ENCODE assay signal across 9 mouse cellular contexts in genomic region chr6:82997511-82998102, GRCm38 (mm10). TPM values are rescaled to one million over a fixed set of nuclear protein-coding genes. Genes with fewer than 3 reads are reported as not detected.
DNase-seq lines count a peak whose midpoint lies in the region.
"Had no signal": no experiment of that assay in that cellular context is flagged by ENCODE, and none has a peak within 500 bp of the region (broad histone marks: within the 10 kb centered on the region; RNA-seq: fewer than 3 reads in every experiment).

No protein-coding gene starts in this region.

- DNase-seq in layer of hippocampus, adult 9-10 months (ENCODE audit: low spot score): peak; percentile 33
- no peak for DNase-seq in layer of hippocampus, adult 8-10 months (ENCODE audit: low spot score in 2 of 2)
- DNase-seq in adrenal gland, postnatal 36 days: peak; percentile 39 to 70
- peak; percentile 61 to 75 for DNase-seq in heart, adult 18-20 months
- peak; percentile 75 for DNase-seq in kidney, postnatal 10 days
- peak; percentile 52 to 76 for DNase-seq in lung, postnatal 4 days
- DNase-seq in ovary, postnatal 14 days (ENCODE audit: low spot score): no peak
- DNase-seq in cerebellum, adult 18-20 months: no peak

RNA-seq across cellular contexts. Expression of gene Dok1, which starts 35.7 kb away (rescaled TPM):
- total RNA-seq in layer of hippocampus, adult 8-10 months (2022): 1 to 10 TPM; 3.3 to 7.4 (median 5.0) TPM
- 10 to 100 TPM in 1 of 2 experiments, 1 to 10 TPM in 1; 9.9 to 13.8 TPM for total RNA-seq in adrenal gland, postnatal 36 days (2021)
- total RNA-seq in heart, adult 18-20 months (2021): 1 to 10 TPM; 2.7 to 4.7 TPM

RNA-seq across cellular contexts. Expression of gene Loxl3, which starts 36.4 kb away (rescaled TPM):
- 1 to 10 TPM; 2.5 to 4.7 (median 3.2) TPM for total RNA-seq in layer of hippocampus, adult 8-10 months (2022)
- 1 to 10 TPM; 3.3 to 3.5 TPM for total RNA-seq in adrenal gland, postnatal 36 days (2021)
- 1 to 10 TPM; 1.7 to 2.3 TPM for total RNA-seq in heart, adult 18-20 months (2021)

RNA-seq across cellular contexts. Expression of gene M1ap, which starts 50.9 kb away (rescaled TPM):
- under 1 TPM in 2 of 4 experiments, not detected in 2; 0.18 to 0.23 TPM for total RNA-seq in layer of hippocampus, adult 8-10 months (2022)
- under 1 TPM in 1 of 2 experiments, not detected in 1; 0.13 TPM for total RNA-seq in adrenal gland, postnatal 36 days (2021)
- total RNA-seq in heart, adult 18-20 months (2021): under 1 TPM in 1 of 2 experiments, not detected in 1; 0.36 TPM
- total RNA-seq: adrenal gland, adult 18-20 months had no signal

RNA-seq across cellular contexts. Expression of gene Aup1, which starts 56.7 kb away (rescaled TPM):
- 100 to 1,000 TPM; 123 to 153 (median 136) TPM for total RNA-seq in layer of hippocampus, adult 8-10 months (2022)
- 100 to 1,000 TPM; 173 to 185 TPM for total RNA-seq in adrenal gland, postnatal 36 days (2021)
- 10 to 100 TPM; 76.3 to 77.2 TPM for total RNA-seq in heart, adult 18-20 months (2021)

RNA-seq across cellular contexts. Expression of gene Htra2, which starts 57.5 kb away (rescaled TPM):
- 10 to 100 TPM; 50.0 to 60.6 (median 51.8) TPM for total RNA-seq in layer of hippocampus, adult 8-10 months (2022)
- total RNA-seq in adrenal gland, postnatal 36 days (2021): 10 to 100 TPM; 51.8 to 58.4 TPM
- total RNA-seq in heart, adult 18-20 months (2021): 10 to 100 TPM; 31.2 to 32.7 TPM

Comparison
In these comparisons a context has a peak if more than half of its experiments do, and no peak if none do; other contexts are left out.
1. DNase-seq: peak in layer of hippocampus, adult 9-10 months (single experiment), adrenal gland, postnatal 36 days (2 of 2), heart, adult 18-20 months (2 of 2), kidney, postnatal 10 days (single experiment) and lung, postnatal 4 days (2 of 2); none in layer of hippocampus, adult 8-10 months (0 of 2), ovary, postnatal 14 days (single experiment) and cerebellum, adult 18-20 months (0 of 2).